Mouse (Mus musculus) forebrain, embryonic 11.5 days (tissue): ENCODE measurements around the gene Wasf3. TPM values are rescaled to one million over a fixed set of nuclear protein-coding genes. Genes with fewer than 3 reads are reported as not detected.

Experiments used
- ATAC-seq: fragments of 200-750 bp; cut with Nextera tagmentation; replicated peaks from 2 replicates; pipeline ENCODE4 v1.8.0; 2017; ENCODE audit warnings: moderate TSS enrichment; ENCODE audit not compliant: low FRiP score
- DNase-seq: peaks from one replicate; pipeline ENCODE4 v3.0.0-alpha.2; 2017; ENCODE audit warnings: low spot score
- H3K27ac ChIP-seq: fragments of 300-500 bp; sonication (generic); 2 replicates; pipeline ENCODE4 v1.5.1; 2014; ENCODE audit warnings: low read depth, low read length
- H3K27me3 ChIP-seq: fragments of 300-500 bp; sonication (generic); 2 replicates; pipeline ENCODE4 v1.6.1; 2014; ENCODE audit warnings: mild to moderate bottlenecking, low read length, mixed read lengths; ENCODE audit not compliant: control insufficient read depth, insufficient read depth
- H3K36me3 ChIP-seq: fragments of 300-500 bp; sonication (generic); 2 replicates; pipeline ENCODE4 v1.6.1; 2014; ENCODE audit warnings: mild to moderate bottlenecking, low read length, moderate library complexity, mixed read lengths; ENCODE audit not compliant: control insufficient read depth, insufficient read depth
- H3K4me1 ChIP-seq: fragments of 300-500 bp; sonication (generic); replicated peaks from 2 replicates; pipeline ENCODE4 v1.6.1; 2014; ENCODE audit warnings: low read length, mixed read lengths; ENCODE audit not compliant: control insufficient read depth, insufficient read depth
- H3K4me2 ChIP-seq: fragments of 300-500 bp; sonication (generic); 2 replicates; pipeline ENCODE4 v1.6.1; 2014; ENCODE audit warnings: low read depth, mild to moderate bottlenecking, low read length, moderate library complexity, mixed read lengths; ENCODE audit not compliant: severe bottlenecking
- H3K4me3 ChIP-seq: fragments of 300-500 bp; sonication (generic); 2 replicates; pipeline ENCODE4 v1.5.1; 2014; ENCODE audit warnings: low read depth, low read length
- H3K9ac ChIP-seq: fragments of 300-500 bp; sonication (generic); 2 replicates; pipeline ENCODE4 v1.6.1; 2014; ENCODE audit warnings: low read length
- H3K9me3 ChIP-seq: fragments of 300-500 bp; sonication (generic); 2 replicates; pipeline ENCODE4 v1.6.1; 2016; ENCODE audit warnings: low read length, mixed read lengths; ENCODE audit not compliant: control insufficient read depth
- WGBS: fragments of 180-500 bp; shearing (Covaris S2); extraction: QIAGEN DNeasy Blood & Tissue Kit; methylation state at CpG from one replicate; pipeline ENCODE4 v1.1.7; 2014; 5-methylcytosine and 5-hydroxymethylcytosine counted together
- polyA plus RNA-seq: library from polyadenylated mRNA; unstranded; fragments of >200 nt; fragmentation: Nextera tagmentation; extraction: Ambion mirVana; gene quantifications from 2 replicates; pipeline ENCODE4 v1.2.1, GENCODE M21; 2014

Wasf3 gene
- polyA plus RNA-seq: 4.8 and 5.1 TPM in 2 replicates

GRCm38 (mm10) chr5:146384935-146385591 is at the start of gene Wasf3:
Wasf3 (plus strand) TSS chr5:146384985.
- H3K27me3 ChIP-seq: no peaks in the 10 kb centered on the region
- WGBS: under 1% methylated on average over 61 of the region's 66 CpGs
- peak within 1 kb of the TSS; percentile 55 for H3K4me2 ChIP-seq
- no peaks in the 10 kb centered on the region; the same call in 1 of the 2 replicates for H3K36me3 ChIP-seq
- H3K4me3 ChIP-seq: peak within 1 kb of the TSS; percentile 67
- peak; percentile 95 for DNase-seq
- peak within 1 kb of the TSS; percentile 73 for H3K9ac ChIP-seq
- H3K4me1 ChIP-seq: no peaks in the 10 kb centered on the region; the same call in 1 of the 2 replicates
- peaks cover 5% of the 10 kb centered on the region; the same call in 1 of the 2 replicates for H3K9me3 ChIP-seq
- ATAC-seq: peak; percentile 98
- peak within 1 kb of the TSS; percentile 50 for H3K27ac ChIP-seq

GRCm38 (mm10) chr5:146338064-146338463 is 46.7 kb upstream of the Wasf3 start:
- ATAC-seq: no peak
- Histone ChIP-seq H3K9me3 (no peaks in the 10 kb centered on the region), H3K4me3 (no peak overlapping the region), H3K4me1 (no peaks in the 10 kb centered on the region), H3K36me3 (no peaks in the 10 kb centered on the region), H3K27me3 (no peaks in the 10 kb centered on the region), H3K9ac (no peak overlapping the region), H3K4me2 (no peak overlapping the region), H3K27ac (no peak overlapping the region)
- WGBS: 45% methylated on average over 9 of the region's 9 CpGs
- DNase-seq: no peak

GRCm38 (mm10) chr5:146340037-146340436 is 44.7 kb upstream of the Wasf3 start:
- Histone ChIP-seq H3K36me3 (no peaks in the 10 kb centered on the region), H3K9me3 (no peaks in the 10 kb centered on the region), H3K4me3 (no peak overlapping the region), H3K4me2 (no peak overlapping the region), H3K9ac (no peak overlapping the region), H3K27ac (no peak overlapping the region), H3K4me1 (no peaks in the 10 kb centered on the region), H3K27me3 (no peaks in the 10 kb centered on the region)
- DNase-seq: no peak
- 89% methylated on average over 4 of the region's 4 CpGs for WGBS
- ATAC-seq: no peak

GRCm38 (mm10) chr5:146344911-146345686 is 39.7 kb upstream of the Wasf3 start:
- no peaks in the 10 kb centered on the region for H3K36me3 ChIP-seq
- WGBS: 87% methylated on average over 12 of the region's 12 CpGs
- no peaks in the 10 kb centered on the region for H3K9me3 ChIP-seq
- no peak overlapping the region for H3K4me2 ChIP-seq
- H3K4me1 ChIP-seq: no peaks in the 10 kb centered on the region
- DNase-seq (no peak), ATAC-seq (no peak)
- H3K27me3 ChIP-seq: no peaks in the 10 kb centered on the region
- H3K9ac ChIP-seq: no peak overlapping the region
- H3K4me3 ChIP-seq: no peak overlapping the region
- H3K27ac ChIP-seq: no peak overlapping the region

- Histone ChIP-seq H3K9ac (no peak overlapping the region), H3K4me1 (no peaks in the 10 kb centered on the region), H3K9me3 (no peaks in the 10 kb centered on the region), H3K4me3 (no peak overlapping the region), H3K27me3 (no peaks in the 10 kb centered on the region), H3K36me3 (no peaks in the 10 kb centered on the region), H3K27ac (no peak overlapping the region), H3K4me2 (no peak overlapping the region)
- DNase-seq (no peak), ATAC-seq (no peak)
- WGBS: 85% methylated on average over 6 of the region's 6 CpGs
These were observed 37.7 kb upstream of the Wasf3 start for GRCm38 (mm10) chr5:146347081-146347480.

GRCm38 (mm10) chr5:146349183-146349582 is 35.6 kb upstream of the Wasf3 start:
- Histone ChIP-seq H3K36me3 (no peaks in the 10 kb centered on the region), H3K9ac (no peak overlapping the region), H3K4me3 (no peak overlapping the region), H3K9me3 (no peaks in the 10 kb centered on the region), H3K27me3 (no peaks in the 10 kb centered on the region), H3K4me2 (no peak overlapping the region), H3K4me1 (no peaks in the 10 kb centered on the region), H3K27ac (no peak overlapping the region)
- ATAC-seq (no peak), DNase-seq (no peak)
- 77% methylated on average over 3 of the region's 3 CpGs for WGBS

GRCm38 (mm10) chr5:146350784-146351183 is 34.0 kb upstream of the Wasf3 start:
- Histone ChIP-seq H3K36me3 (no peaks in the 10 kb centered on the region), H3K9me3 (no peaks in the 10 kb centered on the region), H3K4me3 (no peak overlapping the region), H3K4me1 (no peaks in the 10 kb centered on the region), H3K4me2 (no peak overlapping the region), H3K27ac (no peak overlapping the region), H3K9ac (no peak overlapping the region), H3K27me3 (no peaks in the 10 kb centered on the region)
- no peak for DNase-seq
- 86% methylated on average over 11 of the region's 11 CpGs for WGBS
- ATAC-seq: no peak

GRCm38 (mm10) chr5:146352006-146352405 is 32.8 kb upstream of the Wasf3 start:
- no peaks in the 10 kb centered on the region for H3K4me1 ChIP-seq
- H3K4me3 ChIP-seq: no peak overlapping the region
- no peak overlapping the region for H3K27ac ChIP-seq
- no peaks in the 10 kb centered on the region for H3K27me3 ChIP-seq
- H3K36me3 ChIP-seq: no peaks in the 10 kb centered on the region
- 85% methylated on average over 7 of the region's 7 CpGs for WGBS
- H3K4me2 ChIP-seq: no peak overlapping the region
- ATAC-seq (no peak), DNase-seq (no peak)
- no peak overlapping the region for H3K9ac ChIP-seq
- H3K9me3 ChIP-seq: no peaks in the 10 kb centered on the region
